Comparison of ENCODE assay signal across 20 mouse cellular contexts in genomic region chr6:23356141-23356540, GRCm38 (mm10).
"Had no signal": no experiment of that assay in that cellular context is flagged by ENCODE, and none has a peak within 500 bp of the region (broad histone marks: within the 10 kb centered on the region; RNA-seq: fewer than 3 reads in every experiment).

No protein-coding gene starts in this region.

- H3K27me3 ChIP-seq: midbrain, embryonic 12.5 days; neural tube, embryonic 13.5 days; neural tube, embryonic 15.5 days; stomach, embryonic 15.5 days had no signal

- H3K27ac ChIP-seq: midbrain, embryonic 10.5 days; midbrain, embryonic 12.5 days; neural tube, embryonic 13.5 days; neural tube, embryonic 15.5 days; stomach, embryonic 15.5 days; stomach, postnatal 0 days had no signal

- H3K4me1 ChIP-seq: neural tube, embryonic 15.5 days; stomach, embryonic 15.5 days had no signal

- DNase-seq: lung, adult 18-20 months; lung, embryonic 14.5 days; lung, postnatal 10 days; lung, postnatal 4 days; midbrain, embryonic 14.5 days; retina, postnatal 1 day; right cerebral cortex, adult 18-20 months; right cerebral cortex, postnatal 25 days; right cerebral cortex, postnatal 4 days; thymus, adult 2 months; thymus, postnatal 25 days; thymus, postnatal 4 days had no signal

- ATAC-seq: midbrain, embryonic 16.5 days had no signal

- H3K9ac ChIP-seq: lung, embryonic 14.5 days; midbrain, embryonic 12.5 days; neural tube, embryonic 13.5 days; neural tube, embryonic 15.5 days; stomach, embryonic 15.5 days had no signal

- H3K4me2 ChIP-seq: lung, embryonic 14.5 days; midbrain, embryonic 12.5 days; neural tube, embryonic 13.5 days; neural tube, embryonic 15.5 days; stomach, embryonic 15.5 days had no signal

- H3K9me3 ChIP-seq: midbrain, embryonic 10.5 days; midbrain, embryonic 12.5 days; neural tube, embryonic 13.5 days; neural tube, embryonic 15.5 days; stomach, embryonic 15.5 days had no signal

- H3K36me3 ChIP-seq: midbrain, embryonic 10.5 days; midbrain, embryonic 12.5 days; neural tube, embryonic 13.5 days; neural tube, embryonic 15.5 days; stomach, embryonic 15.5 days had no signal

- H3K4me3 ChIP-seq: midbrain, embryonic 10.5 days; midbrain, embryonic 12.5 days; myocyte; neural tube, embryonic 13.5 days; neural tube, embryonic 15.5 days; stomach, embryonic 15.5 days had no signal
